Mouse (Mus musculus) myocyte (in vitro differentiated cells): Measurements from ENCODE around the gene Smarcc1.

Source experiments
- CEBPB ChIP-seq: IDR thresholded peaks from 2 replicates; pipeline ENCODE4 v1.6.1; 2011; ENCODE audit warnings: mild to moderate bottlenecking, moderate library complexity; ENCODE audit not compliant: poor library complexity, insufficient read depth, severe bottlenecking
- MAX ChIP-seq: IDR thresholded peaks from one replicate; pipeline ENCODE4 v1.6.1; 2011; ENCODE audit warnings: low read depth, mild to moderate bottlenecking, control low read depth
- MYOG ChIP-seq, 3 experiments: IDR thresholded peaks; one replicate each; pipeline ENCODE4 v1.6.1; 2011; ENCODE audit warnings: control low read depth in 2 of 3, low read depth in 2 of 3, mild to moderate bottlenecking in 2 of 3; ENCODE audit not compliant: insufficient read length in 2 of 3, control insufficient read depth in 1 of 3, insufficient read depth in 1 of 3
- POLR2A ChIP-seq: IDR thresholded peaks from one replicate; pipeline ENCODE4 v1.6.1; 2011; ENCODE audit warnings: low read depth, mild to moderate bottlenecking, control low read depth, moderate library complexity; ENCODE audit not compliant: insufficient read length

DNA sequence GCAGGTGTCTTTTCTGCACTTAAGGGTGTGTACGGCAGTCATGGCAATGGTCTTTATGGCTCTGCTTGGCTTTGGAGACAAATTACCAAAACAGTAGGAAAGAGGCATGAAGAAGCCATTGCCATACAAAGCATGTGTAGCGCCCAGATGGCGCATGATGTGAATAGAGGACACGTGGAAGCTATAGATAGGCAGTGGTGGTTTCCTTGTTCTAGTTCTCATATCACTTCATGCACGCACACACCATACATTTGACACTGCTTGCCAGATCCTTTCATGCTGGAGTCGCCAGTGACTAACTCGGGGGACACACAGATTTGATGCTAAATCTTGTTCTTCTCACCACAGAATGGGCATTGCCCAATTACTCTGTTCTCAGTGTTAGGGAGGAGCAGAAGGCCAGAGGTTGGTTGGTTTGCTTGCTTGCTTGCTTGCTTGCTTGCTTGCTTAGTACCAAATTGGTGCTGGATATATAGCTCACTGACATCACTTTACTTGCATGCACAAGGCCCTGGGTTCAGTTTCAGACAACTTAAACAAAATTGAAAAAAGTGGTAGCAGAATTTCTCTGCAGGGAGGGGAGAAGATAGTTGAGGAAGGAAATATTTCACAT is 125.8 kb downstream of the Smarcc1 start, which contains the start of gene Cspg5:
- TF ChIP-seq CEBPB, result no peak
- TF ChIP-seq POLR2A, result no peak
- TF ChIP-seq MAX, result no peak
- no peak for TF ChIP-seq MYOG (IDR thresholded peaks at IDR 0.05; ENCODE audit: control insufficient read depth in 1 of 3, insufficient read depth in 1 of 3, insufficient read length in 2 of 3, low read depth in 2 of 3)
